In the genomic region with DNA sequence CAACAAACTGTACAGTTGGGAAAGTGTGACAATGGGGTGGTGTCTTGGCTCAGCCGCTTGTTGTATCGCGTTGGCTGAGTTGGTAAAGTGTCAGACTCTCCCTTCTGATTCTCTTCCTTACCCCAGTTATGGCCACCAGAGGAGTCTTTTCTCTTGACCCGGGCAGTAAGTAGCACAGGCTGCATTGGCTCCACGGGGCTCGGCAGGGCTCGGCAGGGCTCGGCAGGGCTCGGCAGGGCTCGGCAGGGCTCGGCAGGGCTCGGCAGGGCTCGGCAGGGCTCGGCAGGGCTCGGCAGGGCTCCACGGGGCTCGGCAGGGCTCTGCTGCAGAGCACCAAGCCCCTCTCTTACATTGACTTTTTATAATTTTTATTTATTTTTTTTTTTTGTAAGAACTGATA, we compare ENCODE assay signal across 7 mouse cellular contexts.
DNase-seq lines count a peak whose midpoint lies in the region; ATAC-seq lines count a peak whose summit lies in the region.

No protein-coding gene starts in this region.

- no peaks in the 10 kb centered on the region for H3K27me3 ChIP-seq in intestine, embryonic 15.5 days (replicated peaks)

- WGBS in intestine, embryonic 15.5 days = 48% methylated on average over 17 of the region's 17 CpGs

- ATAC-seq in erythroblast, adult 5-6 weeks (replicated peaks; ENCODE audit: low FRiP score, poor library complexity, severe bottlenecking) = no peak
- ATAC-seq in intestine, embryonic 15.5 days = no peak

- H3K4me2 ChIP-seq in intestine, embryonic 15.5 days (replicated peaks) = no peak overlapping the region

- H3K27ac ChIP-seq in intestine, embryonic 15.5 days = no peak overlapping the region

- no peaks in the 10 kb centered on the region for H3K4me1 ChIP-seq in intestine, embryonic 15.5 days (replicated peaks)

- H3K9me3 ChIP-seq in intestine, embryonic 15.5 days = no peaks in the 10 kb centered on the region

- no peak overlapping the region for H3K4me3 ChIP-seq in intestine, embryonic 15.5 days (replicated peaks)

- H3K9ac ChIP-seq in intestine, embryonic 15.5 days = no peak overlapping the region

- intact Hi-C loops in left cerebral cortex, postnatal 4 days (cut with DNase I) = no loop called here
- intact Hi-C loops in left cerebral cortex, postnatal 36 days (cut with DNase I) = no loop called here

- peak; percentile 40 for DNase-seq in left cerebral cortex, postnatal 4 days
- no peak for DNase-seq in left cerebral cortex, postnatal 36 days (ENCODE audit: low spot score in 2 of 2)
- DNase-seq in cerebellum, postnatal 25 days = peak; percentile 65 to 69
- peak; percentile 17 to 23 for DNase-seq in lung, adult 18-20 months
- DNase-seq in thymus, postnatal 14 days = peak; percentile 69

- H3K36me3 ChIP-seq in intestine, embryonic 15.5 days = no peaks in the 10 kb centered on the region

Comparison
In these comparisons a context has a peak if more than half of its experiments do, and no peak if none do; other contexts are left out.
1. DNase-seq: peak in left cerebral cortex, postnatal 4 days (single experiment), cerebellum, postnatal 25 days (2 of 2), lung, adult 18-20 months (2 of 2) and thymus, postnatal 14 days (single experiment); none in left cerebral cortex, postnatal 36 days (0 of 2).